Comparison of ENCODE assay signal across 14 mouse cellular contexts in the genomic region with DNA sequence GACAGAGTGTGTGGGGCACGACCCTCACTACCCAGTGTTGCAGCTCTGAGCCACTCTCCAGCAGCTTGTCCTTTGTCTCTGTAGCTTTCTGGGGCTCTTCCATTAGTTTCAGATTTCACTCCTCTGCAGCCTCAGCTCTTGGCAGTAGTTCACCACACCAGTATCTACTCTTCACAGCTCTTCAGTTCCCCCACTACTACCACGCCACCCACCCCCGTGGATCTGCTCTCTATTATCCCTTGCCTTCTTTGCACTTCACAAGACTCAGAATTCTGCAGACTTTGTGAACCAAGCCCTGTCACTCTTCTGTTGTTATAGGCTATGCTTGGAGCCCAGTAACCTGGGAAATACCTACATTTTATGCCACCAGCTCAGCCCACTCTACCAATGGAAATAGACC.
"Had no signal": no experiment of that assay in that cellular context is flagged by ENCODE, and none has a peak within 500 bp of the region (broad histone marks: within the 10 kb centered on the region; RNA-seq: fewer than 3 reads in every experiment).

No protein-coding gene starts in this region.

- H3K36me3 ChIP-seq: limb, embryonic 15.5 days; liver, embryonic 12.5 days; midbrain, embryonic 10.5 days; neural tube, embryonic 15.5 days had no signal

- H3K27ac ChIP-seq: kidney, postnatal 0 days; limb, embryonic 15.5 days; liver, embryonic 12.5 days; midbrain, embryonic 10.5 days; neural tube, embryonic 15.5 days had no signal

- ATAC-seq: liver, embryonic 12.5 days had no signal

- H3K4me1 ChIP-seq: limb, embryonic 15.5 days; liver, embryonic 12.5 days; midbrain, embryonic 10.5 days; neural tube, embryonic 15.5 days had no signal

- H3K4me2 ChIP-seq: limb, embryonic 15.5 days; liver, embryonic 12.5 days; lung, embryonic 14.5 days; neural tube, embryonic 15.5 days had no signal

- H3K9ac ChIP-seq: limb, embryonic 15.5 days; liver, embryonic 12.5 days; lung, embryonic 14.5 days; neural tube, embryonic 15.5 days had no signal

- H3K27me3 ChIP-seq: limb, embryonic 15.5 days; liver, embryonic 12.5 days; neural tube, embryonic 15.5 days had no signal

- H3K4me3 ChIP-seq: limb, embryonic 15.5 days; liver, embryonic 12.5 days; midbrain, embryonic 10.5 days; myocyte; neural tube, embryonic 15.5 days had no signal

- H3K9me3 ChIP-seq: limb, embryonic 15.5 days; liver, embryonic 12.5 days; midbrain, embryonic 10.5 days; neural tube, embryonic 15.5 days had no signal

- DNase-seq: kidney, adult 11 months; kidney, adult 9 months; kidney, postnatal 36 days; lung, embryonic 14.5 days; lung, postnatal 10 days; lung, postnatal 4 days; midbrain, embryonic 14.5 days; thymus, postnatal 4 days had no signal
